Mouse (Mus musculus) forebrain, embryonic 13.5 days (tissue): ENCODE measurements around the gene Gramd1b. TPM values are rescaled to one million over a fixed set of nuclear protein-coding genes. Genes with fewer than 3 reads are reported as not detected.
A peak's percentile ranks its signal among the peaks of the same experiment; 100 is the strongest.

Experiments used
- ATAC-seq: fragments of 200-750 bp; cut with Nextera tagmentation; 2 replicates; pipeline ENCODE4 v1.8.0; 2017
- H3K27ac ChIP-seq: fragments of 300-500 bp; sonication (generic); 2 replicates; pipeline ENCODE4 v1.5.1; 2015; ENCODE audit warnings: inconsistent platforms, mild to moderate bottlenecking, moderate library complexity
- H3K27me3 ChIP-seq: fragments of 300-500 bp; sonication (generic); 2 replicates; pipeline ENCODE4 v1.6.1; 2015; ENCODE audit warnings: mild to moderate bottlenecking, inconsistent platforms
- H3K36me3 ChIP-seq: fragments of 300-500 bp; sonication (generic); 2 replicates; pipeline ENCODE4 v1.6.1; 2015; ENCODE audit warnings: mild to moderate bottlenecking, inconsistent platforms; ENCODE audit not compliant: poor library complexity, severe bottlenecking
- H3K4me1 ChIP-seq: fragments of 300-500 bp; sonication (generic); 2 replicates; pipeline ENCODE4 v1.6.1; 2015; ENCODE audit warnings: inconsistent platforms
- H3K4me2 ChIP-seq: fragments of 300-500 bp; sonication (generic); 2 replicates; pipeline ENCODE4 v1.6.1; 2015; ENCODE audit warnings: inconsistent platforms, mild to moderate bottlenecking, moderate library complexity
- H3K4me3 ChIP-seq: fragments of 300-500 bp; sonication (generic); 2 replicates; pipeline ENCODE4 v1.5.1; 2015; ENCODE audit warnings: mild to moderate bottlenecking, inconsistent platforms
- H3K9ac ChIP-seq: fragments of 300-500 bp; sonication (generic); 2 replicates; pipeline ENCODE4 v1.6.1; 2015; ENCODE audit warnings: mild to moderate bottlenecking, inconsistent platforms
- H3K9me3 ChIP-seq: fragments of 300-500 bp; sonication (generic); replicated peaks from 2 replicates; pipeline ENCODE4 v1.6.1; 2016; ENCODE audit warnings: inconsistent platforms
- WGBS: fragments of 180-500 bp; shearing (Covaris S2); methylation state at CpG from one replicate; pipeline ENCODE4 v1.1.7; 2015; 5-methylcytosine and 5-hydroxymethylcytosine counted together
- polyA plus RNA-seq: library from polyadenylated mRNA; unstranded; fragments of >200 nt; fragmentation: Nextera tagmentation; extraction: Ambion mirVana; gene quantifications from 2 replicates; pipeline ENCODE4 v1.2.1, GENCODE M21; 2015

The Gramd1b gene
- polyA plus RNA-seq, 1 experiment from 2014 or later: 8.1 TPM

- no peaks in the 10 kb centered on the region for H3K36me3 ChIP-seq
- ATAC-seq: peak; percentile 77
These were observed 116.7 kb downstream of the Gramd1b start for GRCm38 (mm10) chr9:40414498-40414903.

GRCm38 (mm10) chr9:40413601-40414000, 117.6 kb downstream of the Gramd1b start:
- WGBS: 95% methylated on average over 4 of the region's 4 CpGs
- no peaks in the 10 kb centered on the region for H3K27me3 ChIP-seq
- no peak for ATAC-seq
- H3K9me3 ChIP-seq: no peaks in the 10 kb centered on the region
- H3K4me1 ChIP-seq: no peaks in the 10 kb centered on the region
- H3K36me3 ChIP-seq: no peaks in the 10 kb centered on the region
- H3K9ac ChIP-seq: no peak overlapping the region
- no peak overlapping the region for H3K4me2 ChIP-seq
- no peak overlapping the region for H3K27ac ChIP-seq
- no peak overlapping the region for H3K4me3 ChIP-seq

More at GRCm38 (mm10) chr9:40414498-40414903, 116.7 kb downstream of the Gramd1b start:
- H3K9ac ChIP-seq: peak overlapping the region; percentile 79
- no peaks in the 10 kb centered on the region for H3K9me3 ChIP-seq
- peak overlapping the region; percentile 94 for H3K4me2 ChIP-seq
- H3K27me3 ChIP-seq: no peaks in the 10 kb centered on the region
- H3K4me3 ChIP-seq: peak overlapping the region; percentile 68
- H3K27ac ChIP-seq: no peak overlapping the region
- H3K4me1 ChIP-seq: no peaks in the 10 kb centered on the region
- WGBS: 2% methylated on average over 15 of the region's 15 CpGs

- WGBS: 94% methylated on average over 14 of the region's 14 CpGs
- no peak for ATAC-seq
- no peak overlapping the region for H3K27ac ChIP-seq
- H3K4me2 ChIP-seq: no peak overlapping the region
- no peaks in the 10 kb centered on the region for H3K9me3 ChIP-seq
- no peak overlapping the region for H3K9ac ChIP-seq
- no peaks in the 10 kb centered on the region for H3K36me3 ChIP-seq
- H3K27me3 ChIP-seq: no peaks in the 10 kb centered on the region
- H3K4me1 ChIP-seq: 0 out of 2 replicates have a peak, but pooled peaks cover 1% of the 10 kb centered on the region
- H3K4me3 ChIP-seq: no peak overlapping the region
These were observed 118.3 kb downstream of the Gramd1b start for GRCm38 (mm10) chr9:40412931-40413330.

- no peaks in the 10 kb centered on the region for H3K36me3 ChIP-seq
- no peak overlapping the region for H3K4me2 ChIP-seq
- WGBS: 82% methylated on average over 4 of the region's 4 CpGs
- H3K9me3 ChIP-seq: no peaks in the 10 kb centered on the region
- H3K27me3 ChIP-seq: no peaks in the 10 kb centered on the region
- no peak for ATAC-seq
- 0 out of 2 replicates have a peak, but pooled peaks cover 3% of the 10 kb centered on the region for H3K4me1 ChIP-seq
- H3K9ac ChIP-seq: no peak overlapping the region
- H3K4me3 ChIP-seq: no peak overlapping the region
- H3K27ac ChIP-seq: no peak overlapping the region
These were observed 118.9 kb downstream of the Gramd1b start for GRCm38 (mm10) chr9:40412246-40412645.

- Histone ChIP-seq H3K27ac (no peak overlapping the region), H3K36me3 (no peaks in the 10 kb centered on the region), H3K4me2 (no peak overlapping the region), H3K9ac (no peak overlapping the region), H3K27me3 (no peaks in the 10 kb centered on the region), H3K4me1 (0 out of 2 replicates have a peak, but pooled peaks cover 3% of the 10 kb centered on the region), H3K4me3 (no peak overlapping the region), H3K9me3 (no peaks in the 10 kb centered on the region)
- WGBS: 93% methylated on average over 3 of the region's 3 CpGs
- no peak for ATAC-seq
These were observed 120.3 kb downstream of the Gramd1b start for GRCm38 (mm10) chr9:40410895-40411294.

- no peak for ATAC-seq
- Histone ChIP-seq H3K27ac (no peak overlapping the region), H3K9me3 (no peaks in the 10 kb centered on the region), H3K4me2 (no peak overlapping the region), H3K4me3 (no peak overlapping the region), H3K36me3 (no peaks in the 10 kb centered on the region), H3K4me1 (0 out of 2 replicates have a peak, but pooled peaks cover 7% of the 10 kb centered on the region), H3K9ac (no peak overlapping the region), H3K27me3 (no peaks in the 10 kb centered on the region)
- WGBS: 50% methylated on average over 2 of the region's 2 CpGs
These were observed 122.1 kb downstream of the Gramd1b start for GRCm38 (mm10) chr9:40409071-40409470.

GRCm38 (mm10) chr9:40408415-40408814, 122.8 kb downstream of the Gramd1b start:
- Histone ChIP-seq H3K27me3 (no peaks in the 10 kb centered on the region), H3K27ac (no peak overlapping the region), H3K4me2 (no peak overlapping the region), H3K9ac (no peak overlapping the region), H3K36me3 (no peaks in the 10 kb centered on the region), H3K4me3 (no peak overlapping the region), H3K4me1 (0 out of 2 replicates have a peak, but pooled peaks cover 7% of the 10 kb centered on the region), H3K9me3 (no peaks in the 10 kb centered on the region)
- ATAC-seq: no peak
- WGBS: 58% methylated on average over 3 of the region's 3 CpGs

- ATAC-seq: no peak
- Histone ChIP-seq H3K4me2 (no peak overlapping the region), H3K27ac (no peak overlapping the region), H3K36me3 (no peaks in the 10 kb centered on the region), H3K9ac (no peak overlapping the region), H3K4me1 (0 out of 2 replicates have a peak, but pooled peaks cover 7% of the 10 kb centered on the region), H3K9me3 (no peaks in the 10 kb centered on the region), H3K27me3 (no peaks in the 10 kb centered on the region), H3K4me3 (no peak overlapping the region)
- WGBS: 45% methylated on average over 5 of the region's 5 CpGs
These were observed 123.3 kb downstream of the Gramd1b start for GRCm38 (mm10) chr9:40407876-40408275.

GRCm38 (mm10) chr9:40405804-40406203, 125.4 kb downstream of the Gramd1b start:
- H3K4me2 ChIP-seq: no peak overlapping the region
- no peaks in the 10 kb centered on the region for H3K36me3 ChIP-seq
- no peak overlapping the region for H3K9ac ChIP-seq
- H3K27me3 ChIP-seq: no peaks in the 10 kb centered on the region
- ATAC-seq: no peak
- H3K4me1 ChIP-seq: 0 out of 2 replicates have a peak, but pooled peaks cover 7% of the 10 kb centered on the region
- H3K9me3 ChIP-seq: no peaks in the 10 kb centered on the region
- H3K4me3 ChIP-seq: no peak overlapping the region
- no peak overlapping the region for H3K27ac ChIP-seq
- 52% methylated on average over 6 of the region's 6 CpGs for WGBS

GRCm38 (mm10) chr9:40405263-40405662, 125.9 kb downstream of the Gramd1b start:
- Histone ChIP-seq H3K36me3 (no peaks in the 10 kb centered on the region), H3K4me3 (no peak overlapping the region), H3K9me3 (no peaks in the 10 kb centered on the region), H3K4me1 (0 out of 2 replicates have a peak, but pooled peaks cover 7% of the 10 kb centered on the region), H3K4me2 (no peak overlapping the region), H3K9ac (no peak overlapping the region), H3K27ac (peak overlapping the region; percentile 37), H3K27me3 (no peaks in the 10 kb centered on the region)
- 74% methylated on average over 5 of the region's 5 CpGs for WGBS
- no peak for ATAC-seq

GRCm38 (mm10) chr9:40404637-40405036, 126.5 kb downstream of the Gramd1b start:
- peak overlapping the region; percentile 37 for H3K27ac ChIP-seq
- H3K36me3 ChIP-seq: no peaks in the 10 kb centered on the region
- H3K4me2 ChIP-seq: no peak overlapping the region
- H3K9me3 ChIP-seq: no peaks in the 10 kb centered on the region
- no peak overlapping the region for H3K9ac ChIP-seq
- 0 out of 2 replicates have a peak, but pooled peaks cover 7% of the 10 kb centered on the region for H3K4me1 ChIP-seq
- peak; percentile 66 for ATAC-seq
- H3K27me3 ChIP-seq: no peaks in the 10 kb centered on the region
- WGBS: 80% methylated on average over 11 of the region's 11 CpGs
- H3K4me3 ChIP-seq: no peak overlapping the region

- WGBS: 90% methylated on average over 7 of the region's 7 CpGs
- H3K9ac ChIP-seq: no peak overlapping the region
- no peak overlapping the region for H3K4me2 ChIP-seq
- H3K9me3 ChIP-seq: no peaks in the 10 kb centered on the region
- no peak overlapping the region for H3K27ac ChIP-seq
- 0 out of 2 replicates have a peak, but pooled peaks cover 7% of the 10 kb centered on the region for H3K4me1 ChIP-seq
- no peaks in the 10 kb centered on the region for H3K27me3 ChIP-seq
- ATAC-seq: no peak
- H3K36me3 ChIP-seq: no peaks in the 10 kb centered on the region
- no peak overlapping the region for H3K4me3 ChIP-seq
These were observed 127.4 kb downstream of the Gramd1b start for GRCm38 (mm10) chr9:40403750-40404149.

- WGBS: 93% methylated on average over 5 of the region's 5 CpGs
- no peak for ATAC-seq
- no peak overlapping the region for H3K9ac ChIP-seq
- no peak overlapping the region for H3K4me3 ChIP-seq
- H3K4me2 ChIP-seq: no peak overlapping the region
- no peaks in the 10 kb centered on the region for H3K27me3 ChIP-seq
- H3K27ac ChIP-seq: no peak overlapping the region
- H3K36me3 ChIP-seq: no peaks in the 10 kb centered on the region
- 0 out of 2 replicates have a peak, but pooled peaks cover 4% of the 10 kb centered on the region for H3K4me1 ChIP-seq
- H3K9me3 ChIP-seq: no peaks in the 10 kb centered on the region
These were observed 129.4 kb downstream of the Gramd1b start for GRCm38 (mm10) chr9:40401818-40402217.
